Comparison of ENCODE assay signal across 9 mouse cellular contexts in the genomic region with DNA sequence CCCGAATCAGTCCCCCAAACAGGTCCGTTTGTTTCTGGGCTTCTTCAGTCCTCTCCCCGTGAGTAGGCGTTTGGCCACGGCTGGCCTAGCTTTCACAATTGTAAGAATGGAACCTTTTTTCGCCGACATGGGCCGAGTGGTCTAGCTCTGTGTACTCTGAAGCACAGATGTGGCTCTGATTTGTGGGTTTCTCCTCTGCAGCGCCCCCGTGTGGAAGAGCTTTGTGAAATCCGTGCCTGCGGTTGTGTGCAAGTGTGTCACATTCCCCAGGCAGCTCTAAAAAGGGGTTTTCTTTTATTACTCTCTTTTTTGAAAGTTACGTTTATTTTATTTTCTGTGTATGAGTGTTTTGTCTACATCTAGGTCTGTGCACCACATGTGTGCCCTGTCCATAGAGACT. TPM values are rescaled to one million over a fixed set of nuclear protein-coding genes. Genes with fewer than 3 reads are reported as not detected.
DNase-seq lines count a peak whose midpoint lies in the region; ATAC-seq and TF ChIP-seq lines count a peak whose summit lies in the region.
"Had no signal": no experiment of that assay in that cellular context is flagged by ENCODE, and none has a peak within 500 bp of the region (broad histone marks: within the 10 kb centered on the region; RNA-seq: fewer than 3 reads in every experiment).

No protein-coding gene starts in this region.

- no peaks in the 10 kb centered on the region for H3K9me3 ChIP-seq in hindbrain, embryonic 10.5 days
- no peaks in the 10 kb centered on the region for H3K9me3 ChIP-seq in hindbrain, embryonic 16.5 days (ENCODE audit: control insufficient read depth, low read length)
- H3K9me3 ChIP-seq: embryonic facial prominence, embryonic 12.5 days had no signal

- TF ChIP-seq CTCF in testis, adult 2 months (IDR thresholded peaks at IDR 0.05; ENCODE audit: control insufficient read depth, insufficient read depth, insufficient replicate concordance, low read depth, low read length): peak; percentile 40; the same call in 1 of the 2 replicates
- peak; percentile 55 for TF ChIP-seq CTCF in olfactory bulb, adult 2 months (IDR thresholded peaks at IDR 0.05; ENCODE audit: insufficient read depth, low read depth, low read length)

- H3K4me2 ChIP-seq in hindbrain, embryonic 16.5 days (ENCODE audit: low read length): no peak overlapping the region

- H3K27ac ChIP-seq in hindbrain, embryonic 10.5 days: no peak overlapping the region
- no peak overlapping the region for H3K27ac ChIP-seq in hindbrain, embryonic 16.5 days (ENCODE audit: low read depth, low read length)
- H3K27ac ChIP-seq in testis, adult 2 months (ENCODE audit: control insufficient read depth, insufficient read depth, low read depth, low read length): no peak overlapping the region
- no peak overlapping the region for H3K27ac ChIP-seq in olfactory bulb, adult 2 months (ENCODE audit: insufficient read depth, low read depth, low read length)
- H3K27ac ChIP-seq: embryonic facial prominence, embryonic 12.5 days had no signal

- DNase-seq in hindbrain, embryonic 10.5 days (ENCODE audit: low spot score): peak; percentile 79
- no peak for DNase-seq in testis, postnatal 14 days (ENCODE audit: low spot score)
- peak; percentile 59 to 72 for DNase-seq in adrenal gland, postnatal 36 days
- peak; percentile 90 for DNase-seq in induced T-regulatory cell, adult 2 months (ENCODE audit: low read depth)
- no peak for DNase-seq in yolk sac, embryonic 10.5 days (ENCODE audit: low spot score)

- no peaks in the 10 kb centered on the region for H3K36me3 ChIP-seq in hindbrain, embryonic 10.5 days
- H3K36me3 ChIP-seq in hindbrain, embryonic 16.5 days (ENCODE audit: control insufficient read depth, insufficient read depth, low read length): no peaks in the 10 kb centered on the region
- H3K36me3 ChIP-seq in testis, adult 2 months (ENCODE audit: control insufficient read depth, insufficient read depth, low read length): no peaks in the 10 kb centered on the region
- H3K36me3 ChIP-seq: embryonic facial prominence, embryonic 12.5 days had no signal

- no peak overlapping the region for H3K4me3 ChIP-seq in hindbrain, embryonic 10.5 days
- H3K4me3 ChIP-seq in hindbrain, embryonic 16.5 days (ENCODE audit: low read length): no peak overlapping the region
- H3K4me3 ChIP-seq in testis, adult 2 months (ENCODE audit: control insufficient read depth, low read depth, low read length): no peak overlapping the region
- no peak overlapping the region for H3K4me3 ChIP-seq in olfactory bulb, adult 2 months (ENCODE audit: insufficient read depth, low read depth, low read length)
- H3K4me3 ChIP-seq: embryonic facial prominence, embryonic 12.5 days had no signal

- peaks cover 56% of the 10 kb centered on the region for H3K4me1 ChIP-seq in hindbrain, embryonic 10.5 days (replicated peaks)
- H3K4me1 ChIP-seq in hindbrain, embryonic 16.5 days (ENCODE audit: control insufficient read depth, insufficient read depth, low read depth, low read length): no peaks in the 10 kb centered on the region
- H3K4me1 ChIP-seq in testis, adult 2 months (ENCODE audit: control insufficient read depth, insufficient read depth, low read length): peaks cover 6% of the 10 kb centered on the region; the same call in 1 of the 2 replicates
- peaks cover 31% of the 10 kb centered on the region for H3K4me1 ChIP-seq in olfactory bulb, adult 2 months (ENCODE audit: control insufficient read depth, insufficient read depth, low read length)

- no peak overlapping the region for H3K9ac ChIP-seq in hindbrain, embryonic 16.5 days (ENCODE audit: low read depth, low read length)

- 19% methylated on average over 13 of the region's 13 CpGs for WGBS in hindbrain, embryonic 10.5 days
- WGBS in hindbrain, embryonic 16.5 days: 27% methylated on average over 13 of the region's 13 CpGs
- WGBS in olfactory bulb, adult 2 months: 23% methylated on average over 13 of the region's 13 CpGs

- TF ChIP-seq POLR2A in testis, adult 2 months (IDR thresholded peaks at IDR 0.05; ENCODE audit: control insufficient read depth, low read depth, low read length): no peak
- TF ChIP-seq POLR2A in olfactory bulb, adult 2 months (IDR thresholded peaks at IDR 0.05; ENCODE audit: insufficient read depth, low read depth, low read length): no peak

- peaks cover 96% of the 10 kb centered on the region for H3K27me3 ChIP-seq in hindbrain, embryonic 10.5 days (ENCODE audit: insufficient read depth, poor library complexity, severe bottlenecking)
- H3K27me3 ChIP-seq in hindbrain, embryonic 16.5 days (replicated peaks; ENCODE audit: control insufficient read depth, insufficient read depth, low read length): peaks cover 13% of the 10 kb centered on the region; the same call in 1 of the 2 replicates
- no peaks in the 10 kb centered on the region for H3K27me3 ChIP-seq in testis, adult 2 months (ENCODE audit: control insufficient read depth, insufficient read depth, low read length)

- ATAC-seq in hindbrain, embryonic 16.5 days: no peak

RNA-seq across cellular contexts. Expression of a gene that starts 7.9 kb away (rescaled TPM):
- polyA plus RNA-seq in hindbrain, embryonic 10.5 days (2016; fragmentation: Nextera tagmentation; extraction: Ambion mirVana): 5.1 and 6.7 TPM in 2 replicates
- polyA plus RNA-seq in hindbrain, embryonic 16.5 days (2015; fragmentation: Nextera tagmentation; extraction: Ambion mirVana): 23.8 and 28.7 TPM in 2 replicates
- polyA plus RNA-seq in testis, adult 2 months (2012; rRNA removed): 11.6 and 12.5 TPM in 2 replicates
- 10 to 100 TPM in 1 of 2 experiments, 1 to 10 TPM in 1; 9.2 to 14.2 TPM for total RNA-seq in adrenal gland, postnatal 36 days (2021)
- not detected in 2 replicates for polyA plus RNA-seq in olfactory bulb, adult 2 months (2012; ENCODE audit: insufficient read depth, insufficient read length, low replicate concordance, missing spikeins)

RNA-seq across cellular contexts. Expression of a gene that starts 10.2 kb away (rescaled TPM):
- 7.6 and 25.9 TPM in 2 replicates for polyA plus RNA-seq in hindbrain, embryonic 10.5 days (2016; fragmentation: Nextera tagmentation; extraction: Ambion mirVana)
- 85.0 and 85.6 TPM in 2 replicates for polyA plus RNA-seq in hindbrain, embryonic 16.5 days (2015; fragmentation: Nextera tagmentation; extraction: Ambion mirVana)
- polyA plus RNA-seq in testis, adult 2 months (2012; rRNA removed): 0.25 and 0.26 TPM in 2 replicates
- 1 to 10 TPM; 1.5 to 2.6 TPM for total RNA-seq in adrenal gland, postnatal 36 days (2021)
- polyA plus RNA-seq in olfactory bulb, adult 2 months (2012; ENCODE audit: insufficient read depth, insufficient read length, low replicate concordance, missing spikeins): not detected in 2 replicates

RNA-seq across cellular contexts. Expression of a gene that starts 11.9 kb away (rescaled TPM):
- polyA plus RNA-seq in hindbrain, embryonic 10.5 days (2016; fragmentation: Nextera tagmentation; extraction: Ambion mirVana): 3.9 and 4.9 TPM in 2 replicates
- 60.4 and 72.8 TPM in 2 replicates for polyA plus RNA-seq in hindbrain, embryonic 16.5 days (2015; fragmentation: Nextera tagmentation; extraction: Ambion mirVana)
- polyA plus RNA-seq in testis, adult 2 months (2012; rRNA removed): 3.0 and 3.5 TPM in 2 replicates
- total RNA-seq in adrenal gland, postnatal 36 days (2021): under 1 TPM; 0.36 to 0.86 TPM
- not detected in 2 replicates for polyA plus RNA-seq in olfactory bulb, adult 2 months (2012; ENCODE audit: insufficient read depth, insufficient read length, low replicate concordance, missing spikeins)

RNA-seq across cellular contexts. Expression of a gene that starts 25.9 kb away (rescaled TPM):
- polyA plus RNA-seq in hindbrain, embryonic 10.5 days (2016; fragmentation: Nextera tagmentation; extraction: Ambion mirVana): 238 and 239 TPM in 2 replicates
- polyA plus RNA-seq in hindbrain, embryonic 16.5 days (2015; fragmentation: Nextera tagmentation; extraction: Ambion mirVana): 126 and 137 TPM in 2 replicates
- polyA plus RNA-seq in testis, adult 2 months (2012; rRNA removed): 181 and 261 TPM in 2 replicates
- 100 to 1,000 TPM; 121 to 141 TPM for total RNA-seq in adrenal gland, postnatal 36 days (2021)
- polyA plus RNA-seq in olfactory bulb, adult 2 months (2012; ENCODE audit: insufficient read depth, insufficient read length, low replicate concordance, missing spikeins): not detected in 2 replicates

RNA-seq across cellular contexts. Expression of a gene that starts 25.9 kb away (rescaled TPM):
- polyA plus RNA-seq in hindbrain, embryonic 10.5 days (2016; fragmentation: Nextera tagmentation; extraction: Ambion mirVana): 46.2 and 54.6 TPM in 2 replicates
- polyA plus RNA-seq in hindbrain, embryonic 16.5 days (2015; fragmentation: Nextera tagmentation; extraction: Ambion mirVana): 39.2 and 41.8 TPM in 2 replicates
- 53.5 and 77.2 TPM in 2 replicates for polyA plus RNA-seq in testis, adult 2 months (2012; rRNA removed)
- total RNA-seq in adrenal gland, postnatal 36 days (2021): 100 to 1,000 TPM in 1 of 2 experiments, 10 to 100 TPM in 1; 78.8 to 109 TPM
- not detected in 2 replicates for polyA plus RNA-seq in olfactory bulb, adult 2 months (2012; ENCODE audit: insufficient read depth, insufficient read length, low replicate concordance, missing spikeins)

Comparison
In these comparisons a context has a peak if more than half of its experiments do, and no peak if none do; other contexts are left out.
1. DNase-seq: peak in hindbrain, embryonic 10.5 days (single experiment), adrenal gland, postnatal 36 days (2 of 2) and induced T-regulatory cell, adult 2 months (single experiment); none in testis, postnatal 14 days (single experiment) and yolk sac, embryonic 10.5 days (single experiment).